Mouse (Mus musculus) forebrain, embryonic 13.5 days (tissue): ENCODE measurements around the gene Gm33543. TPM values are rescaled to one million over a fixed set of nuclear protein-coding genes. Genes with fewer than 3 reads are reported as not detected.

Source experiments
- ATAC-seq: fragments of 200-750 bp; cut with Nextera tagmentation; 2 replicates; pipeline ENCODE4 v1.8.0; 2017
- H3K27ac ChIP-seq: fragments of 300-500 bp; sonication (generic); 2 replicates; pipeline ENCODE4 v1.5.1; 2015; ENCODE audit warnings: inconsistent platforms, mild to moderate bottlenecking, moderate library complexity
- H3K27me3 ChIP-seq: fragments of 300-500 bp; sonication (generic); 2 replicates; pipeline ENCODE4 v1.6.1; 2015; ENCODE audit warnings: mild to moderate bottlenecking, inconsistent platforms
- H3K36me3 ChIP-seq: fragments of 300-500 bp; sonication (generic); 2 replicates; pipeline ENCODE4 v1.6.1; 2015; ENCODE audit warnings: mild to moderate bottlenecking, inconsistent platforms; ENCODE audit not compliant: poor library complexity, severe bottlenecking
- H3K4me1 ChIP-seq: fragments of 300-500 bp; sonication (generic); 2 replicates; pipeline ENCODE4 v1.6.1; 2015; ENCODE audit warnings: inconsistent platforms
- H3K4me2 ChIP-seq: fragments of 300-500 bp; sonication (generic); 2 replicates; pipeline ENCODE4 v1.6.1; 2015; ENCODE audit warnings: inconsistent platforms, mild to moderate bottlenecking, moderate library complexity
- H3K4me3 ChIP-seq: fragments of 300-500 bp; sonication (generic); 2 replicates; pipeline ENCODE4 v1.5.1; 2015; ENCODE audit warnings: mild to moderate bottlenecking, inconsistent platforms
- H3K9ac ChIP-seq: fragments of 300-500 bp; sonication (generic); 2 replicates; pipeline ENCODE4 v1.6.1; 2015; ENCODE audit warnings: mild to moderate bottlenecking, inconsistent platforms
- H3K9me3 ChIP-seq: fragments of 300-500 bp; sonication (generic); replicated peaks from 2 replicates; pipeline ENCODE4 v1.6.1; 2016; ENCODE audit warnings: inconsistent platforms
- WGBS: fragments of 180-500 bp; shearing (Covaris S2); methylation state at CpG from one replicate; pipeline ENCODE4 v1.1.7; 2015; 5-methylcytosine and 5-hydroxymethylcytosine counted together
- polyA plus RNA-seq: library from polyadenylated mRNA; unstranded; fragments of >200 nt; fragmentation: Nextera tagmentation; extraction: Ambion mirVana; gene quantifications from 2 replicates; pipeline ENCODE4 v1.2.1, GENCODE M21; 2015

Gm33543 gene
- polyA plus RNA-seq, 1 experiment from 2014 or later = not detected

- Histone ChIP-seq H3K9ac (no peak overlapping the region), H3K27me3 (no peaks in the 10 kb centered on the region), H3K36me3 (no peaks in the 10 kb centered on the region), H3K27ac (no peak overlapping the region), H3K4me2 (no peak overlapping the region), H3K4me1 (no peaks in the 10 kb centered on the region), H3K9me3 (no peaks in the 10 kb centered on the region), H3K4me3 (no peak overlapping the region)
- no peak for ATAC-seq
- WGBS = 85% methylated on average over 5 of the region's 5 CpGs
These were observed 14.4 kb downstream of the Gm33543 start for GRCm38 (mm10) chr10:95828374-95828773.

GRCm38 (mm10) chr10:95825651-95826050 is 17.1 kb downstream of the Gm33543 start:
- H3K9ac ChIP-seq = no peak overlapping the region
- 65% methylated on average over 3 of the region's 3 CpGs for WGBS
- no peaks in the 10 kb centered on the region for H3K9me3 ChIP-seq
- no peaks in the 10 kb centered on the region for H3K4me1 ChIP-seq
- no peak for ATAC-seq
- H3K36me3 ChIP-seq = no peaks in the 10 kb centered on the region
- no peak overlapping the region for H3K27ac ChIP-seq
- H3K4me3 ChIP-seq = no peak overlapping the region
- no peaks in the 10 kb centered on the region for H3K27me3 ChIP-seq
- no peak overlapping the region for H3K4me2 ChIP-seq

- 84% methylated on average over 2 of the region's 2 CpGs for WGBS
- Histone ChIP-seq H3K9me3 (no peaks in the 10 kb centered on the region), H3K9ac (no peak overlapping the region), H3K27ac (no peak overlapping the region), H3K27me3 (no peaks in the 10 kb centered on the region), H3K4me1 (peaks cover 10% of the 10 kb centered on the region), H3K4me3 (no peak overlapping the region), H3K36me3 (no peaks in the 10 kb centered on the region), H3K4me2 (no peak overlapping the region)
- no peak for ATAC-seq
These were observed 24.2 kb downstream of the Gm33543 start for GRCm38 (mm10) chr10:95818506-95818905.

GRCm38 (mm10) chr10:95817419-95818161 is 25.1 kb downstream of the Gm33543 start:
- 23% methylated on average over 9 of the region's 9 CpGs for WGBS
- ATAC-seq = peak; percentile 59; the same call in 1 of the 2 replicates

GRCm38 (mm10) chr10:95814351-95814750 is 28.4 kb downstream of the Gm33543 start:
- Histone ChIP-seq H3K4me3 (no peak overlapping the region), H3K36me3 (no peaks in the 10 kb centered on the region), H3K27ac (no peak overlapping the region), H3K27me3 (no peaks in the 10 kb centered on the region), H3K4me2 (no peak overlapping the region), H3K9me3 (no peaks in the 10 kb centered on the region), H3K9ac (no peak overlapping the region), H3K4me1 (peaks cover 10% of the 10 kb centered on the region)
- ATAC-seq = no peak
- WGBS = 95% methylated on average over 6 of the region's 6 CpGs

More at GRCm38 (mm10) chr10:95817419-95818161, 25.1 kb downstream of the Gm33543 start:
- H3K4me3 ChIP-seq = no peak overlapping the region
- H3K27me3 ChIP-seq = no peaks in the 10 kb centered on the region
- H3K36me3 ChIP-seq = no peaks in the 10 kb centered on the region
- no peak overlapping the region for H3K4me2 ChIP-seq
- H3K9me3 ChIP-seq = no peaks in the 10 kb centered on the region
- no peak overlapping the region; the same call in 1 of the 2 replicates for H3K27ac ChIP-seq
- H3K4me1 ChIP-seq = peaks cover 10% of the 10 kb centered on the region
- H3K9ac ChIP-seq = no peak overlapping the region

GRCm38 (mm10) chr10:95811869-95812268 is 30.9 kb downstream of the Gm33543 start:
- Histone ChIP-seq H3K4me2 (no peak overlapping the region), H3K36me3 (no peaks in the 10 kb centered on the region), H3K4me1 (no peaks in the 10 kb centered on the region), H3K9me3 (no peaks in the 10 kb centered on the region), H3K27ac (no peak overlapping the region), H3K27me3 (no peaks in the 10 kb centered on the region), H3K4me3 (no peak overlapping the region), H3K9ac (no peak overlapping the region)
- 63% methylated on average over 4 of the region's 4 CpGs for WGBS
- no peak for ATAC-seq

- H3K27ac ChIP-seq = no peak overlapping the region
- no peak for ATAC-seq
- no peak overlapping the region for H3K4me2 ChIP-seq
- no peak overlapping the region for H3K9ac ChIP-seq
- peaks cover 6% of the 10 kb centered on the region; the same call in 1 of the 2 replicates for H3K4me1 ChIP-seq
- no peak overlapping the region for H3K4me3 ChIP-seq
- WGBS = 36% methylated on average over 2 of the region's 2 CpGs
- H3K36me3 ChIP-seq = no peaks in the 10 kb centered on the region
- H3K27me3 ChIP-seq = no peaks in the 10 kb centered on the region
- H3K9me3 ChIP-seq = no peaks in the 10 kb centered on the region; the same call in 1 of the 2 replicates
These were observed 41.3 kb downstream of the Gm33543 start for GRCm38 (mm10) chr10:95801443-95801811.

- Histone ChIP-seq H3K9ac (no peak overlapping the region), H3K4me2 (no peak overlapping the region), H3K4me3 (no peak overlapping the region), H3K4me1 (peaks cover 6% of the 10 kb centered on the region; the same call in 1 of the 2 replicates), H3K27me3 (no peaks in the 10 kb centered on the region), H3K9me3 (no peaks in the 10 kb centered on the region; the same call in 1 of the 2 replicates), H3K36me3 (no peaks in the 10 kb centered on the region), H3K27ac (peak overlapping the region; percentile 40; the same call in 1 of the 2 replicates)
- no peak for ATAC-seq
- 54% methylated on average over 7 of the region's 7 CpGs for WGBS
These were observed 41.9 kb downstream of the Gm33543 start for GRCm38 (mm10) chr10:95800693-95801442.

GRCm38 (mm10) chr10:95797645-95798395 is 44.9 kb downstream of the Gm33543 start:
- H3K27me3 ChIP-seq = no peaks in the 10 kb centered on the region
- whole genome bisulfite sequencing = 94% methylated on average over 12 of the region's 12 CpGs

GRCm38 (mm10) chr10:95795500-95795899 is 47.2 kb downstream of the Gm33543 start:
- no peaks in the 10 kb centered on the region for H3K36me3 ChIP-seq
- no peak overlapping the region for H3K4me3 ChIP-seq
- no peak overlapping the region for H3K4me2 ChIP-seq
- H3K9ac ChIP-seq = no peak overlapping the region
- H3K9me3 ChIP-seq = no peaks in the 10 kb centered on the region; the same call in 1 of the 2 replicates
- no peak overlapping the region for H3K27ac ChIP-seq
- ATAC-seq = no peak
- WGBS = 90% methylated on average over 4 of the region's 4 CpGs
- peaks cover 11% of the 10 kb centered on the region for H3K4me1 ChIP-seq
- no peaks in the 10 kb centered on the region for H3K27me3 ChIP-seq

More at GRCm38 (mm10) chr10:95797645-95798395, 44.9 kb downstream of the Gm33543 start:
- H3K4me1 ChIP-seq = peaks cover 6% of the 10 kb centered on the region; the same call in 1 of the 2 replicates
- no peak overlapping the region for H3K4me3 ChIP-seq
- H3K4me2 ChIP-seq = no peak overlapping the region
- no peak overlapping the region for H3K9ac ChIP-seq
- H3K36me3 ChIP-seq = no peaks in the 10 kb centered on the region
- no peak for ATAC-seq
- H3K9me3 ChIP-seq = no peaks in the 10 kb centered on the region; the same call in 1 of the 2 replicates
- no peak overlapping the region for H3K27ac ChIP-seq

- no peak overlapping the region for H3K9ac ChIP-seq
- 92% methylated on average over 6 of the region's 6 CpGs for WGBS
- no peak for ATAC-seq
- no peaks in the 10 kb centered on the region for H3K36me3 ChIP-seq
- H3K4me2 ChIP-seq = no peak overlapping the region
- H3K4me3 ChIP-seq = no peak overlapping the region
- H3K4me1 ChIP-seq = peaks cover 12% of the 10 kb centered on the region
- no peaks in the 10 kb centered on the region; the same call in 1 of the 2 replicates for H3K9me3 ChIP-seq
- H3K27ac ChIP-seq = no peak overlapping the region
- H3K27me3 ChIP-seq = no peaks in the 10 kb centered on the region
These were observed 48.0 kb downstream of the Gm33543 start for GRCm38 (mm10) chr10:95794706-95795105.
